Mouse (Mus musculus) limb, embryonic 14.5 days (tissue): Measurements from ENCODE around the gene Ice2. TPM values are rescaled to one million over a fixed set of nuclear protein-coding genes. Genes with fewer than 3 reads are reported as not detected.

Experiments
- ATAC-seq: fragments of 200-750 bp; cut with Nextera tagmentation; 2 replicates; pipeline ENCODE4 v1.8.0; 2017; ENCODE audit warnings: low read depth, moderate number of reproducible peaks, moderate TSS enrichment; ENCODE audit not compliant: low FRiP score
- DNase-seq: peaks from one replicate; pipeline ENCODE4 v3.0.0-alpha.2; 2015; ENCODE audit warnings: low spot score
- H3K27ac ChIP-seq: fragments of 300-500 bp; sonication (generic); replicated peaks from 2 replicates; pipeline ENCODE4 v1.5.1; 2014; ENCODE audit warnings: low read depth, mild to moderate bottlenecking, low read length, moderate library complexity, mixed read lengths
- H3K27me3 ChIP-seq: fragments of 300-500 bp; sonication (generic); 2 replicates; pipeline ENCODE4 v1.6.1; 2014; ENCODE audit warnings: low read length, mixed read lengths; ENCODE audit not compliant: control insufficient read depth, insufficient read depth
- H3K36me3 ChIP-seq: fragments of 300-500 bp; sonication (generic); 2 replicates; pipeline ENCODE4 v1.6.1; 2014; ENCODE audit warnings: mild to moderate bottlenecking, low read length, moderate library complexity, mixed read lengths; ENCODE audit not compliant: control insufficient read depth, insufficient read depth
- H3K4me1 ChIP-seq: fragments of 300-500 bp; sonication (generic); 2 replicates; pipeline ENCODE4 v1.6.1; 2014; ENCODE audit warnings: antibody characterized with exemption, low read length, mixed read lengths; ENCODE audit not compliant: control insufficient read depth, insufficient read depth
- H3K4me2 ChIP-seq: fragments of 300-500 bp; sonication (generic); replicated peaks from 2 replicates; pipeline ENCODE4 v1.6.1; 2014; ENCODE audit warnings: low read depth, mild to moderate bottlenecking, low read length, moderate library complexity; ENCODE audit not compliant: severe bottlenecking
- H3K4me3 ChIP-seq: fragments of 300-500 bp; sonication (generic); replicated peaks from 2 replicates; pipeline ENCODE4 v1.5.1; 2014; ENCODE audit warnings: low read length
- H3K9ac ChIP-seq: fragments of 300-500 bp; sonication (generic); 2 replicates; pipeline ENCODE4 v1.6.1; 2014; ENCODE audit warnings: mild to moderate bottlenecking, low read depth, low read length, moderate library complexity; ENCODE audit not compliant: severe bottlenecking
- H3K9me3 ChIP-seq: fragments of 300-500 bp; sonication (generic); 2 replicates; pipeline ENCODE4 v1.6.1; 2016; ENCODE audit warnings: low read length; ENCODE audit not compliant: control insufficient read depth
- POLR2A ChIP-seq: fragments of 200-500 bp; IDR thresholded peaks from 2 replicates; pipeline ENCODE4 v1.8.0; 2012; ENCODE audit warnings: inconsistent platforms, mild to moderate bottlenecking, moderate library complexity, borderline replicate concordance; ENCODE audit not compliant: insufficient read depth, insufficient read length; ENCODE audit errors: extremely low read depth
- WGBS: fragments of 180-500 bp; shearing (Covaris S2); extraction: QIAGEN DNeasy Blood & Tissue Kit; methylation state at CpG from one replicate; pipeline ENCODE4 v1.1.7; 2014; 5-methylcytosine and 5-hydroxymethylcytosine counted together
- microRNA-seq: library from miRNA; unstranded; fragments of <30 nt; microRNA quantifications from one replicate; pipeline ENCODE4, GENCODE M21; 2016
- polyA plus RNA-seq, 2 experiments: library from polyadenylated mRNA; depleted of rRNA in 1 of 2; stranded (reverse) in 1 of 2; unstranded in 1 of 2; fragments of >200 nt; fragmentation: Nextera tagmentation in 1 of 2; extraction: Ambion mirVana in 1 of 2; gene quantifications; 2 replicates each; pipeline versions ENCODE4 v1.2.1 to v1.2.3; 2012 to 2014

The Ice2 gene
- polyA plus RNA-seq, 2 experiments, result 13.7 to 15.8 TPM

- peaks cover 60% of the 10 kb centered on the region for H3K36me3 ChIP-seq
- DNase-seq, result peak; percentile 79
- no peak for TF ChIP-seq POLR2A
- H3K4me1 ChIP-seq, result peaks cover 46% of the 10 kb centered on the region
- no peaks in the 10 kb centered on the region for H3K27me3 ChIP-seq
- H3K9me3 ChIP-seq, result no peaks in the 10 kb centered on the region
- 70% methylated on average over 6 of the region's 6 CpGs for WGBS
- H3K4me3 ChIP-seq, result no peak overlapping the region
- H3K27ac ChIP-seq, result no peak overlapping the region
- H3K4me2 ChIP-seq, result no peak overlapping the region
- H3K9ac ChIP-seq, result no peak overlapping the region
- no peak for ATAC-seq
Observed at GRCm38 (mm10) chr9:69472724-69473123, 75.0 kb downstream of the Ice2 start.

- no peak for TF ChIP-seq POLR2A
- H3K4me3 ChIP-seq, result no peak overlapping the region
- ATAC-seq (no peak), DNase-seq (no peak)
- H3K4me2 ChIP-seq, result no peak overlapping the region
- no peak overlapping the region for H3K9ac ChIP-seq
- no peaks in the 10 kb centered on the region for H3K27me3 ChIP-seq
- 74% methylated on average over 6 of the region's 6 CpGs for WGBS
- peaks cover 18% of the 10 kb centered on the region for H3K4me1 ChIP-seq
- peaks cover 68% of the 10 kb centered on the region for H3K36me3 ChIP-seq
- no peaks in the 10 kb centered on the region for H3K9me3 ChIP-seq
- H3K27ac ChIP-seq, result no peak overlapping the region
Observed at GRCm38 (mm10) chr9:69475873-69476272, 78.2 kb downstream of the Ice2 start.

- DNase-seq, result peak; percentile 52
- ATAC-seq, result peak; percentile 21; the same call in 1 of the 2 replicates
- H3K27me3 ChIP-seq, result no peaks in the 10 kb centered on the region
Observed at GRCm38 (mm10) chr9:69477195-69477823, 79.6 kb downstream of the Ice2 start.

GRCm38 (mm10) chr9:69477824-69478222 lies 80.1 kb downstream of the Ice2 start:
- no peak for ATAC-seq
- 66% methylated on average over 6 of the region's 6 CpGs for WGBS

More at GRCm38 (mm10) chr9:69477195-69477823, 79.6 kb downstream of the Ice2 start:
- TF ChIP-seq POLR2A, result no peak
- H3K4me2 ChIP-seq, result no peak overlapping the region
- H3K4me1 ChIP-seq, result peaks cover 4% of the 10 kb centered on the region
- WGBS, result 59% methylated on average over 14 of the region's 14 CpGs
- no peaks in the 10 kb centered on the region for H3K9me3 ChIP-seq
- peaks cover 75% of the 10 kb centered on the region for H3K36me3 ChIP-seq
- H3K4me3 ChIP-seq, result no peak overlapping the region
- H3K9ac ChIP-seq, result no peak overlapping the region
- H3K27ac ChIP-seq, result 0 out of 2 replicates have a peak overlapping the region, but pooled peaks have one; percentile 35

GRCm38 (mm10) chr9:69480344-69480743 lies 82.6 kb downstream of the Ice2 start:
- ATAC-seq, result peak; percentile 54; the same call in 1 of the 2 replicates
- WGBS, result 0% methylated on average over 1 of the region's 1 CpGs
- peak; percentile 74 for DNase-seq
- H3K36me3 ChIP-seq, result peaks cover 87% of the 10 kb centered on the region
- H3K27me3 ChIP-seq, result no peaks in the 10 kb centered on the region
- no peak overlapping the region for H3K9ac ChIP-seq
- H3K4me3 ChIP-seq, result no peak overlapping the region
- H3K27ac ChIP-seq, result no peak overlapping the region
- H3K4me1 ChIP-seq, result no peaks in the 10 kb centered on the region; the same call in 1 of the 2 replicates
- no peak overlapping the region for H3K4me2 ChIP-seq
- H3K9me3 ChIP-seq, result no peaks in the 10 kb centered on the region
- TF ChIP-seq POLR2A, result no peak

More at GRCm38 (mm10) chr9:69477824-69478222, 80.1 kb downstream of the Ice2 start:
- H3K4me2 ChIP-seq, result no peak overlapping the region
- no peak for DNase-seq
- no peaks in the 10 kb centered on the region for H3K27me3 ChIP-seq
- no peak overlapping the region for H3K27ac ChIP-seq
- H3K9ac ChIP-seq, result no peak overlapping the region
- no peaks in the 10 kb centered on the region for H3K9me3 ChIP-seq
- no peak overlapping the region for H3K4me3 ChIP-seq
- no peak for TF ChIP-seq POLR2A
- no peaks in the 10 kb centered on the region; the same call in 1 of the 2 replicates for H3K4me1 ChIP-seq
- H3K36me3 ChIP-seq, result peaks cover 75% of the 10 kb centered on the region

Small RNA genes lying within 50 kb of the gene (microRNA-seq; reads per million reads assigned to microRNA genes)
- gene Mir3109, result 2.7 reads per million, percentile 5 among the genes with 10 or more reads in this experiment

Other genes with a start within 250 kb of the Ice2 start
- gene Anxa2, start 55.7 kb downstream of the Ice2 start, polyA plus RNA-seq (2012; rRNA removed), result 610 and 760 TPM in 2 replicates
- 1,278 and 1,417 TPM in 2 replicates for gene Anxa2, start 55.7 kb downstream of the Ice2 start, polyA plus RNA-seq (2014; fragmentation: Nextera tagmentation; extraction: Ambion mirVana)